Mouse (Mus musculus): ENCODE measurements around the gene Nrl.

DNA sequence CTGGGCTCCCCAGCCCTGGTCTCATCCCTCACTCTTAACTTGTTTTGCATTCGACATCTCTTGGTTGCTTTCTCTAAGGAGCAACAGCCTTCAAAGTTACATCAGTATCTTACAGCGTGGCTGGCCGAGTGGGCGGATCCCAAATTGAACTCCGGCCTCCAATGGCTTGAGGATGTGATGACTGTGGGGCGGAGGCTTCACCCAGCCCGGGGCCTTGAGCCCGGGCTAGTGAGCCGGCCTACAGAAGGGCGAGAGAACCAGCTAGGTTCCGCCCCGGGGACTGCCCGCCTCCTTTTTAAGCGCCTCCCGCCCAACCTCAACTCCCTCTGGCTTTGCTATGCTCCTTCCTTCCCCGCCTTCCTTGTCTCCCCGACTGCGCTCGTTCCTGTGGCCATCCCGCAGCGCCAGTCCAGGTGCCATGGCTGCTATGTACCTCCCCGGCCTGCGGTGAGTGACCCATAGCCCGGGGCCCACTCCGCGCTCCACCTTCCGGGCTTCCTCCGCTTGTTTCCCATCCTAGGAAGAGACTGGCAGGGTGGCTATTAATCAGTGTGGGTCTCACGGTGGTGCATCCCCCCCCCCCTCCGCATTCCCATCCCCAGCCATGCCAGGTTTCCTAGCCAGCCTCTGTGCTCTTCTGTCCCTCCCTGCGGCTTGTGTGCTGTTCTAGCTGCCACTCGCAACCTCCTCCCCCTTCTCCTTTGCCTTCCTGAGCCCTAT lies 15.4 kb upstream of the Nrl start, which contains the start of gene Pck2:
- TF ChIP-seq CTCF (IDR thresholded peaks at IDR 0.05; ENCODE audit: insufficient read depth, low read length) (no peak), POLR2A (IDR thresholded peaks at IDR 0.05; ENCODE audit: borderline replicate concordance, extremely low read depth, low read depth, low read length) (peak; percentile 89; the same call in 1 of the 2 replicates)
